Mouse (Mus musculus) CH12F3 (cell line): ENCODE measurements around the gene Dph2.

Experiments
- in situ Hi-C: fragments of 300-500 bp; cut with MboI; formaldehyde crosslinking; loops from 2 replicates; pipeline ENCODE4 v1.14.3; 2020; ENCODE audit warnings: low sequenced_read_pairs

The Dph2 gene

DNA sequence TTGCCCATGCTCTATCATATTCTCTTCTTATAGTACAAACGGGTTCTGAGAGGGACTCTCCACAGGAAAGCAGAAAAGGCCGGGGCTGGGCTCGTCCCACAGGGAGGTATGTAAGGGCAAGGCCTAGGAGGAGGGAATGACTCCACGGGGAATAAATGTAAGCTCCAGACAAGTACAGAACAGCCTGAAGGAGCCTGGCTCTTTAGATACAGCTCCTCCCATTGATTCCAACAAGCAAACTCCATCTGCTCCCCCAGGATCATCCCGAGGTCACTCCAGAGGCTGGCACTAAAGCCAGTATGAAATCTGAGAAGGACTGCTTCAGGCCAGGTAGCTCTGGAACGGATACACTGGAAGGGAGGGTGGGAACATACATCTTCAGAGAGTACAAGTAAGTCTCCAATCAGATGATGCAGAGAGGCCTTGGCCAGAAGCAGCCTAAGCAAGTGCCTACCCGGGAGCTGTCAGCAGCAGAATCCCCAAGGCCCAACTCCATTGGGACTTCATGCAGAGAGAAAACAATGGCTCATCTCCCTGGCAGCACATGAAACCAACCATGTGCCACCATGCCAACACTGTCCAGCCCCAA lies 20.9 kb upstream of the Dph2 start:
- in situ Hi-C loops = no loop called here

DNA sequence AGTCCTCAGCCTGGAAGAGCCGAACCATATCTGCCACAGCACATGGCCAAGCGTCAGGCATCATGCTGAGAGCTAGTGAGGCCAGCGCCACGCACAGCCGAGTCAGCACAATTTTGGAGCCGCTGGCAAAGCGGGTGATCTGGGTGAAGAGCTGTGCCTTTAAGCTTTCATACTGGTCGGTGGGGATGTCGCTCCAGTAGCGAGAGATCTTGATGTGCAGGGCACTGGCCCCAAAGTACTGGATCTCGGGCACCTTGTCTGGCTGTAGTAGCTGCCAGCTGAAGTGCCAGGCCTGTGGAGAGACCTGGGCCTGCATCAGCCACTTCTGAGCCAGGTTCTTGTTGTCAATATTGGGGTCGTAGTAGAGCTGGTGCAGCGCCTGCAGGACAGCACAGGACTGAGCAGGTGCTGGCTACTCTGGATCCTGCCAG lies 20.3 kb upstream of the Dph2 start:
- in situ Hi-C loops = no loop called here

DNA sequence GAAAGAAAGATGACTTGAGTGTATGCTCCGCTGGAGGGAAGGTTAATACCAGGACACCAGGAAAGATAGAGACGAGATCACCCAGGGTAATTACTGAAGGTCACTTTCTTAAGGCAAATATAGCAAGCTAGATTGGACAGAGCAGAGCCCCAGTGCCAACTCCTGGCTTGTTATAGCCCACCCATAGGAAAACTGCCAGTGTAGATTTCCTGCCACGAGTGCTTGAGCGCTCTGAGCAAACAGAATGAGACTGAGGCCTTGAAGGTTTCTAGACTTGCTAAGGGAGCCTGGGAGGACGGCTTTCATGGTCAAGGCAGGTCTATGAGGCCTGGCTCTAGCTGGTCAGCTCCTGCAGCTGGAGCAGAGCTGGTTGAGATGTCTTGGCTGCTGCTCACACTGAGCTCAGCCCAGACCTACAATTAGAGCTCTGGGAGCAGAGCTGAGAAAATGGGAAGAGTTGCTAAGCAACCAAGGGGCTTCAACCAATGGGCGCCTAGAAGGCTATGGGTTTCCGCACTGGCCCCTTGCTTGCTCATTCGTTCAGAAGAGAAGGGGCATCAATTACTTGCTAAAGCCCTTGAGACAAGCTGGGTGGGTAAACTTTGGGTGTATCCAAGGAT lies 17.1 kb upstream of the Dph2 start:
- in situ Hi-C loops = no loop called here

DNA sequence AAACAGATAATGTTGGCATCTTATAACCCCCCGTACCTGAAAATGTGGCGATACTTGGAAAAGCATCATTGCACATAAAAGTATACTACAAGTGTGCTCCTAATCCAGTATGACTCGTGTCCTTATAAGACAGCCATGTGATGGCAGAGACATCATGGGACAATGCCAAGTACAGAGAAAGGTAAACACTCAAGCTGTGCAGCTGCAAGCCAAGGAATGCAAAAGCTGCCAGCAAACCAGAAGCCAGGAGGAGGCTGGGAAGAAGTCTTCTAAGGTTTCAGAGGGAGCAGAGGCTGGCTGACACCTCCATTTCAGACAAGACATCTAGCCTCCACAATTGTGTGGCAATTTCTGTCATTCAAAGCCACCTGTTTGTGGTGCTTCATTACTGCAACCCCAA lies 14.4 kb upstream of the Dph2 start:
- in situ Hi-C loops = no loop called here

DNA sequence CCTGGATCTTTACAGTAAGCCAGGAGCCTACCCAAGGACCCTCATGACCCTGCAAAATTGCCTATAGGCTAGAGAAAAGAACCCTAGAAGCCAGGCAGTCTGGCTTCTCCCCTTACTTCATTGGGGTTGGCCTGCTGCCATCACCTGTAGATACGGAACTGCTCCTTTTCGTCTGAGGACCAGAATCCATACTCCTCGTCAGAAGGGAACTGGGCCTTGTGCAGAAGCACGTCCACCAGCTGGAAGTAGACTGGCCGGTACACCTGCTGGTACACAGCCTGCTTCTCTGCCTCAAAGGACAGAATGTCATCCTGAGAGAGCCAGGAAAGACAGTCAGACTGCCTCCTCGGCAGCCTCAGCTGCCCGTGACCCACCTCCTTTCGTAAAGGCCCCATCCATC lies 12.9 kb upstream of the Dph2 start:
- in situ Hi-C loops = no loop called here

DNA sequence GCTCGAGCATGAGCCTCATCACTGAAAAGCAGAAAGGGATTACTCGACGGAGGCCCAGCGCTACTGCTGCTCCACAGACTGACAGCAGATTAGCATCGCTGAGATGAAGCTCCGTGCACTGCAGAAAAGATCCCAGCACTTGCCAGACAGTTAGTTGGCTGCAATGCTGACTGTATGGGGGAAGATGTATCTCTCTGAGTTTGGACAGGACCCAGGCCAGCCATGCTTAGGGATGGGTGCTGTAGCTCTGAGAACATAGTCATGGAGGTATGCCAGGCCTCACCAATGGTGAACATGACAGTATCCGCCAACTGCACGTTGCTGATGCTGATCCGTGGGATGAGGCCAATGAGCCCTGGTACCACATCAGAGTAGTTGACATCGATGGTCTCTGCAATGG lies 12.3 kb upstream of the Dph2 start:
- in situ Hi-C loops = no loop called here

DNA sequence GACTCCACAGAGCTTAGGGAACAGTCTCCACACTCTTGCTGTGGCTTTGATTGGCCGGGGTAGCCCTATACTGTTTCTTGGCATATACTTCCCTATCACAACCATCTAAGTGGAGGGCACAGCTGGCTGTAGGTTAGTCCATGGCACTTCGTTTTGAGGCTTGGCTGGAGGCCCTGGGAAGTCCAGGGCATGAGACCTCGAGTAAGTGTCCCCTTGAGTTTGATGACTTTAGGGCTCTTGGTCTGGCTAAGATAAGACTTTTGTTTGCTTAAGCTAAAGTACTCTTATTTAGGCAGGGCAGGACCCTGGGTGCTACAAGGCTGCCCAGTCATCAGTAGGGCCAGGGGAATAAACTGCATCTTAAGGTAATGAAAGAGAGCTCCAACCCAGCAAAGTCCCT lies 6.3 kb upstream of the Dph2 start:
- in situ Hi-C loops = no loop called here

DNA sequence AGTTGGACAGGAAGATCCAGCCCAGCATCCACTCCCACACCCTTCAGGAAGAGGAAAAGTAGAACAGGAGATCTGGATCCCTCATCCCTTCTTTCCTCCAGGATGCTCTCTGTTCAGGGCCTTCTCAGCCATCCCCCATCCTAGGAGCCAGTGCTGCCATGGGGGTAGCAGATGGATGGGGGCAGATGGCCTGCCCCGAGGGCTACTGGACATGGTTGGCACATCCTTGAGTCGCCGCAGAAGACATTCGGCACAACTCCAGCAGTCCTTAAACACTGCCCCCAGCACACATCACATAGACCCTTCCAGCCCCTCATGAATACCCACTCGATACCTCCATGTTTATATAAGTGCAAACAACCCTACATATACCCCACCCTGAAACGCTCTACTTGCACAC lies 4.2 kb upstream of the Dph2 start:
- in situ Hi-C loops = no loop called here

DNA sequence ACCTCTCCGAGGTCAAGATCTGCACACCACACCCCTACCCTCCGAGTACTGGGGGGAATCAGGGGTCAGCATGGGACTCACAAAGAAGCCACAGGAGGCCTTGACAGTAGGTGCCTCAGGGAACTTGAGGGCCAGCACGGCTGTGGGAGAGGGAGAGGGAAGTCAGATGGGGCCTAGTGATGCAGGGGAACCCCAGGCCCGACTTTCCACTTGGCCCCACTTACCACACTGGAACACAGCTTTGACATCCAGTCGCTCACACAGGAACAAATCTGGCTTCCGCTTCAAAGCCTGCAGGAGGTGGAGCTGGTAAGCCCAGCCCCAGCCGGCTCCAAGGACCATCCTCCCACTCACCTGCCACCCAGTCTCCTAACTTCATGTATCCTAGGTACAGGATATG lies 3.5 kb upstream of the Dph2 start:
- in situ Hi-C loops = no loop called here

DNA sequence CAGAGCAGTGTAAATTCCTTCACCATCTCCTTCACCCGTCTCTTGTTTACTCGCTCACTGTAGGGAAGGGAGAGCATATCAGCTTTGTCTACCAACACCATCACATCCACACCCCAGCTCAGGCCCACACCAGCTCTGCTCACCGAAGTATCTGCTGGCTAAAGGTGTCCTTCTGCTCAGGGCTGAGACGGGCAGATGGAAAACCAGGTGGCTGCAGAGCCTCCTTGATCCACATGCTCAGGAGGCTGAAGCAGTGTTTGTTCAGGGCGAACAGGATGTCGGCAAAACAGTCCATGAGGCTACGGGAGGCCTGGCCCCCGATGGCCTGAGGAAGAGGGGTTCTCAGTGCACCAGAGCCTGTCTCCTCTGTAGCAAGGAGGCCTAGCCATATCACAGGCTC lies 2.8 kb upstream of the Dph2 start:
- in situ Hi-C loops = no loop called here

DNA sequence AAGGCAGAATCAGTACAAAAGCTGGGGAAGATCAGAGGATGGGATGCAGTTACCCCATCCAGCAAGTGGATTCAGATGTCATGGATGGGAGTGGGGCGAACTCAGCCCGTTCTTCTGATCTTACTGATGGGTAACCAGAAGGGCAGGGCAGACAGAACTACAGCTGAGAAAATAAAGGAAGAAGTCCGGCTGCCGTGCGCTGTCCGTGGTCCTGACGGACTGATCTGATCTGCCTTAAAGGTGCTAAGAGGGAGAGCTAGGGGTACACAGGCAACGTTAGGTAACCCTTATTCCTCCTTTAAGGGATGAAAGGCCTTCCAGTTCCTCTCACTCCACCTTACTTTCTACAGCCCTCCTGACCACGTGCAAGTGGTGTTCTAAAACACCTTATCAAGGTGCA lies 1.5 kb upstream of the Dph2 start:
- in situ Hi-C loops = no loop called here

DNA sequence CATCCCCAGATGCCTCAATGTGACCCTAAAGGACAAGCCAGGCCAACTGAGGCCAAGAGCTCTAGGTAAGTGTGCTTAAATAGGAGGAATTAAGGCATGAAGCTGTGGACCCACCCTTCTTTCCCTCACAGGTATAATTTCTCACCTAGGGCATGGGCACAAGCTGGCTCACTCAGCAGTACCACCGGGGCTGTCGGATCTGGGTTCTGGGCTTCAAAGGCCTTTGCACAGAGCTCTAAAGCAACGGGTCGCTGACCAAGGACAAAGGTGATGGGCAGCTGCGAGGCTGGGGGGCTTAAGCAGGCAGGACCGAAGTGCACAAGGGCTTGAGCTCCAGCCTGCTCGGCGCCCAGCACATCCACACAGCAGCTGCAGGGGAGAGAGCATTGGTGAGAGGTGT lies 1.1 kb downstream of the Dph2 start:
- in situ Hi-C loops = no loop called here

DNA sequence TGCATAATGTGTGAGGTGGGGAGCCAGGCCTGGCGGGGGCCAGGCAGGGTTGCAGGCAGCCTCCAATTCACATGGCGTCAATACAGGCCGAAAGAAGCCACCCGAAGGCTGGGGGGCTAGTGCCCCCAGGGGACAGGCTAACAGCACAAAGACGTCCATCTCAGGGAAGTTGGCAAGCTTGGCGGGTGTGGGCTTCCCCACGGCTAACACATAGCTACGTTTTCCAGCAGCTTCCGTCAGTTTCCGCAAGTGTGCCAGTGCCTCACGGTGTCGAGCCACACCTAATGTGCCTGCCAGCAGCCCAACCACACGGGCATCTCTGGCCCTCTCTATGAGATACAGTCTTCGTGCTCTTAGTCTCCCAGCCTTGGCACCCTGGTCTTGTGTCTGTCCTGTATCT lies 1.8 kb downstream of the Dph2 start:
- in situ Hi-C loops = no loop called here

DNA sequence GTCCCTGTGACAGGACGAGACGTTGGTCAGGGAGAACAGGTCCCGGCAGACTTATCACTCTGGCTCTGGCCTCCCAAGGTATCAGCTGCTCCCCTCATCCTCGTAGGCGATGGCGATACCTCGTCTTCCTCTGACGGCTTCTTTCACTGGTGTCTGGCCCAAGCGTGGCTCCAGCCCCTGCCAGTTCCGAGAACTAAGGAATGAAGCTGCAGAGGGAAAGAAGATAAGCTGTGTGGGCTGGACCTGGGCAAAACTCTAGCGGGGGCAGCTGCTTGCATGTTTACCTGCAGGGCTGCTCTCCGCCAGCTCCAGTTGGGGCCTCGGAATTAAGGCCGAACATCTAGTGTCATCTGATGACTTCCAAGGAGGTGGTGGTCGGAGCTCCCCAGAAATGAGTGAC lies 2.4 kb downstream of the Dph2 start:
- in situ Hi-C loops = no loop called here

DNA sequence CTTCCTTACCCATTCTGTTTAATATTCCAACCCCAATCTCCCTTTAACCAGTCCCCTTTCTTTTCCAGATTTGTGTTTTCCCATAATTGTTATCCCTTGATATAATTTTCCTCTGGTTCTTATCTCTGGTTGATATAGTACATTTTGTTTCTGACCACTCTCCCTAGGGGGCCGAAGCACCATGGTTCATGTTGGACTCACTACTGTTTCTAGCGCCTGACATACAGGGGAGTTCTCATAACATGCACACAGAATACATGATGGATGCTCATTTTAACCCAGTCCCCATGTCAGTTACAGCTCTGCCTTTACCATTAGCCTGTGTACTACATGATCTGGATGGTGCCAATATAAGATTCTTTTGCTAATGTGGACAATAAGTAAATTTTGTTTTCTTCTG lies 3.9 kb downstream of the Dph2 start:
- in situ Hi-C loops = no loop called here

DNA sequence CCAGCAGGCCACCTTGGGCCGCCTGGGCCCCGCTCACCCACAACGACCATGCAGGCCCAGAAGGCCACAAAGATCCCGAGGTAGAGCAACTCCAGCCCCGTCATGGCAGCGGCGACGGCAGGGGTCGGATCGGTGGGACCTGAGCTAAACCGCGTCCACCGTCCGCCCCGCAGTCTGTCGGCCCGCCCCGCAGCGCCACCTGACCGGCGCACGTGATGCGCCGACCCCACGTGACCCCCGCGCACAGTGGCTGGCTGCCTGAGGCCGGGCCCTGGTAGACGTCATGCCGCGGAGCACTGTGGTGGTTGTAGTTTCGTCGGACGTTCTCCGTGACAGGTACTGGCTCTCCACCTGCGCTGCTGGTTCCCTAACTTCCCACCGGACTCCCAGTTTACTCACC lies 4.7 kb downstream of the Dph2 start, which contains the start of gene Atp6v0b:
TSS of gene Atp6v0b (minus strand) at position 201 of the 400 bp plus-strand sequence.
- in situ Hi-C loops = no loop called here

DNA sequence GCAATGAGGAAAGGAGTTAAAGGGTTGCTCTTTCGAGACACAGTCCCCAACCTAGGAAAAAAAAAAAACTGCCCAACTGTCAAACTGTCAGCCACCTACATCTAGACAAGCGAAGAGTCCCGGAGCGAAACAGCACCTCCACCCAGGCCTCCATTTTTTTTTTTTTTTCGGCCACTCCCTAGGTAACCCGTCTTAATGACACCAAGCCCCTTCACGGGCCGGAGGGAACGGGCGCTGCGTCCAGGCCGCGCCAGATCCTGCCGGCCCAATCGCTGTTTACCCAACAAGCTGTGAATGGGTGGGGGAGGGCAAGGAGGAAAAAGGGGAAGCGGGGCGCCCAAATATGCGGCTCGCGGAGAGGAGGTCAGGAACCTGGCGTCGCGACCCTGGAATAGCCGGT lies 5.2 kb downstream of the Dph2 start:
- in situ Hi-C loops = no loop called here

DNA sequence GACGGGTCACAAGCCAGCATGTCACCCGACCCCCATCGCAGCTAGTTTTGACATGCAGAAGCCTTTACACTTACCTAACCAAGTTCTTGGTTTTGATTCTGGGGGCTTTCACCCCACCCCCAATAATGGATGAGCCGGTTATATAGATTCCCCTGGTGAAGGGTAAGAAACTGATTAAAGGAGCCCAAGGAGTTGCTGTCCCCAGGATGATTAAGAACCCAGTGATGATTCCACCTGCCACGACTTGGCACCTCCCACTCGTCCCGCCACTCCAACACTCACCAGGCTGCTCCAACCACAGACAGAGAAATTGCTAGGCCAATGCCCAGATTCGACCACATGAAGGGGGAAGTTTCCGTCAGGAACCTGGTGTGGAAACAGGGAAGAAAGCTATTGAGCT lies 5.8 kb downstream of the Dph2 start:
- in situ Hi-C loops = no loop called here

DNA sequence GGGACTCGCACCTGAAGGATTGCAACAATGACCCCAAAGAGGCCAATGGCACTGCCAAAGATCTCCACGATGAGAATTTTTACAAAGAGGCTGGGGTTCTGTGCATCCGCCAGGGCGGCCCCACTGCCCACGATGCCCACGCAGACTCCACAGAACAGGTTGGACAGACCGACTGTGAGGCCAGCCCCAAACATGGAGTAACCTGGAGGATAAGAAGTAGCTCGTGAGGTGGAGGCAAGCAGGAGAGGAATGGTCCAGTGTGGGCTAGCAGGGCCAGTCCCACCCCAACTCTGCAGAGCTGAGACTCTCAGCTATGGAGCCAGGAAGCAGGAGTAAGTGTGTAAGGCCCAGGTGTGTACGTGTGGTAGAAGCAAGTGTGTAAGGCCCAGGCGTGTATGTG lies 6.7 kb downstream of the Dph2 start:
- in situ Hi-C loops = no loop called here

DNA sequence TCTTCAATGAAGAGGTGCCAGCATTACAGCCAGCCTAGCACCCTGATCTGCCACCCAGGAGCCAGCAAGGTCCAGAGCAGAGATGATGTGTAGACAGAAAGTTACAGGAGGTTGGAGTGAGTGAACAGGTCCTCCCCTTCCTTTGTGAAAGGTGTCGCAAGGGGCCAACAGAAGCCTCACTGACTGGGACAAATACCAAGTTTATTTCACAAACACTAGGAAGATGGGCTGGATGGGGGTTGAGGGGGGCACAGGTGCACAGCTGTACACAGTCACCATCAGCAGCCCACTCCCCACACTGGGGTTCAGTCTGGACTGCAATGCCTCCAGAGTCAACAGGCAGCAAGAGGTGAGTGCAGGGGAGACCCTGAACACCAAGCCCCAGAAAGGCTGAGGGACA lies 7.7 kb downstream of the Dph2 start:
- in situ Hi-C loops = no loop called here

DNA sequence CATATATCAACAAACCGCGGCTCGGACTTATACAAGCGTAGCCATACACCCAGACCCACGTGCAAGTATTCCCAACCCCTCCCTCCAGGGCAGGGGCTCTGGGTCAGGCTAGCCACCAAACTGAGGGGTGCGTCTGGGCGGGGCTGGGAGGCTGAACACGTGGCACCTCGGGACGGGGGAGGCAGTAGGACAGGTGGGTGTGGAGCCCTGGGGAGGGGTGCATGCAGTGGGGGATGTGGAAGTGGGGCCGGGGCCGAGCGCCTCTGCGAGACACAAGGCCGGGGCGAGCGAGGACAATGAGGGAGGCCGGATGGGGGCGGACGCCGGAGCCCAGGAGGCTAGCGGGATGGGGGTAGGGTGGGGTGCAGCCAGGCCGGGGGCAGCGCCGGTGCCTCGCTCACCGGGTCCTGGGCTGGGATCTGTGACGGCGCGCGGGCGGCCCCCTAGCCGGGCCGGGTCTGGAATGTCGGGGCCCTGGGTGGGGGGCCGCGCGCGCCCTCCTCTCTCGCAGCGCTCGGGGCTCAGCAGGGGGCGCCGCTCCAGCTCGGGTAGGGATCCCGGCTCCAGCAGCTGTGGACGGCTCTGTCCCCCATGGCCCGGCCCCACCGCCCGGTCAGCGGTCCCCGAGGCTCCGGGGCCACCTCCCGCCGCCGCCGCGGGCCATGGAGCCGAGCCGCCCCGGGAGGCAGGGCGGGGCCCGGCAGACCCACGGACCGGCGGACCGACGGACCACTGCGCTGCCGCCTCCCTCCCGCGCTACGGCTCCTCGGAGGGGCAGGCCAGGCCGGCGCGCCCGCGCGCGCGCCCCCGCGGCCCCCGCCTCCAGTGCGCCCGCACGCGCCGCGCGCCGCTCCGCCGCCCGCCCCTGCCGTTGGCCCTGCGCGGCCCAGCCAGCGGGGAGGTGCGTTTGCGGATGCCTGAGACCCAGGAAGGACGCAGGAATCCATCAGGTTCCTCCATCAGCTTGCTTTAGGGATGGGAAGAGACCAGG lies 8.8 kb downstream of the Dph2 start, which contains the start of gene B4galt2:
TSS of gene B4galt2 (minus strand) at position 787 of the 991 bp plus-strand sequence.
- in situ Hi-C loops = no loop called here

DNA sequence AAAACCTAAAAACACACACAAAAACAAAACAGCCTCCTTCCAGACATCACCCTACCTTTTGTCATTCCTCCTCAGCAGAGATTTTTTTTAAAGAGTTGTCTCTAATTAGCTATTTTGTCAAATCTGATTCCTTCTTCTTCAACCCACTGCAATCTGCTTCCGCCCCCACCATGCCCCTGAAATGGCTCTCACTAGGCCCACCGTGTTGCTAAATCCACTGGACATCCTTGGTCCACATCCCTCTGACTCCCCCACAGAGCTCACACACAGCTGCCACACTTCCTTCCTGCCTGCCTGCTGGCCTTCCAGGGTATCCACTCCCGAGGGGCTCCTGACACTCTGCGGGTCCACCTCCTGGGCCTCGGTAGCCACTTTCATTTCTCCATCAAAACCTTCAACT lies 13.1 kb downstream of the Dph2 start:
- in situ Hi-C loops = no loop called here
